Mouse (Mus musculus) C2C12 (cell line): ENCODE measurements around the gene Anapc5. TPM values are rescaled to one million over a fixed set of nuclear protein-coding genes. Genes with fewer than 3 reads are reported as not detected.
A peak's percentile ranks its signal among the peaks of the same experiment; 100 is the strongest.

ENCODE experiments used
- H3K27me3 ChIP-seq: one replicate; pipeline ENCODE4 v1.6.1; 2011; ENCODE audit not compliant: control insufficient read depth, insufficient read depth, insufficient read length
- H3K36me3 ChIP-seq: one replicate; pipeline ENCODE4 v1.6.1; 2011; ENCODE audit not compliant: control insufficient read depth, insufficient read depth
- H3K4me3 ChIP-seq: one replicate; pipeline ENCODE4 v1.5.1; 2011; ENCODE audit warnings: mild to moderate bottlenecking, control low read depth; ENCODE audit not compliant: poor library complexity, insufficient read depth, severe bottlenecking
- H3K79me2 ChIP-seq: one replicate; pipeline ENCODE4 v1.6.1; 2011; ENCODE audit not compliant: control insufficient read depth, insufficient read depth
- H3K79me3 ChIP-seq: one replicate; pipeline ENCODE4 v1.6.1; 2011; ENCODE audit warnings: low read depth, control low read depth
- H3ac ChIP-seq: one replicate; pipeline ENCODE3; 2011; ENCODE audit warnings: low read depth; ENCODE audit not compliant: control insufficient read depth, insufficient read length
- CEBPB ChIP-seq: IDR thresholded peaks from one replicate; pipeline ENCODE4 v1.6.1; 2011; ENCODE audit warnings: low read depth, mild to moderate bottlenecking, control low read depth, moderate library complexity
- CTCF ChIP-seq: IDR thresholded peaks from one replicate; pipeline ENCODE4 v1.5.1; 2011; ENCODE audit not compliant: control insufficient read depth, insufficient read depth, insufficient read length
- FOSL1 ChIP-seq: IDR thresholded peaks from one replicate; pipeline ENCODE4 v1.8.0; 2011; ENCODE audit warnings: mild to moderate bottlenecking, low read length; ENCODE audit not compliant: poor library complexity, insufficient read depth, severe bottlenecking
- MAX ChIP-seq: IDR thresholded peaks from one replicate; pipeline ENCODE4 v1.6.1; 2011; ENCODE audit warnings: mild to moderate bottlenecking, control low read depth
- MYOD1 ChIP-seq: IDR thresholded peaks from one replicate; pipeline ENCODE4 v1.6.1; 2011; ENCODE audit warnings: low read depth; ENCODE audit not compliant: control insufficient read depth, insufficient read length
- MYOG ChIP-seq: IDR thresholded peaks from one replicate; pipeline ENCODE4 v1.6.1; 2011; ENCODE audit not compliant: control insufficient read depth, insufficient read length; ENCODE audit errors: extremely low read depth
- USF1 ChIP-seq: IDR thresholded peaks from one replicate; pipeline ENCODE4 v1.6.1; 2011; ENCODE audit warnings: low read depth, mild to moderate bottlenecking, control low read depth, moderate library complexity
- polyA plus RNA-seq: library from polyadenylated mRNA; unstranded; fragments of >200 nt; fragmentation: generic; extraction: Trizol; gene quantifications from one replicate; pipeline ENCODE4 v1.2.1, GENCODE M21; 2012; ENCODE audit warnings: missing spikeins

Anapc5 gene
- polyA plus RNA-seq, 1 experiment, result 223 TPM

- Histone ChIP-seq H3K79me2 (peaks cover 83% of the 10 kb centered on the region), H3K79me3 (peaks cover 41% of the 10 kb centered on the region), H3K36me3 (no peaks in the 10 kb centered on the region), H3K27me3 (no peaks in the 10 kb centered on the region), H3ac (no peak overlapping the region), H3K4me3 (no peak overlapping the region)
- no peak for TF ChIP-seq MYOG
Measured at GRCm38 (mm10) chr5:122775646-122776286, 45.4 kb downstream of the Anapc5 start.

- TF ChIP-seq CEBPB (no peak), USF1 (no peak), CTCF (no peak), MYOG (no peak)
- peaks cover 90% of the 10 kb centered on the region for H3K79me2 ChIP-seq
- H3ac ChIP-seq, result no peak overlapping the region
- H3K27me3 ChIP-seq, result no peaks in the 10 kb centered on the region
- H3K4me3 ChIP-seq, result no peak overlapping the region
- H3K36me3 ChIP-seq, result peaks cover under 1% of the 10 kb centered on the region
- H3K79me3 ChIP-seq, result peaks cover 45% of the 10 kb centered on the region
Measured at GRCm38 (mm10) chr5:122774743-122775611, 46.2 kb downstream of the Anapc5 start.

DNA sequence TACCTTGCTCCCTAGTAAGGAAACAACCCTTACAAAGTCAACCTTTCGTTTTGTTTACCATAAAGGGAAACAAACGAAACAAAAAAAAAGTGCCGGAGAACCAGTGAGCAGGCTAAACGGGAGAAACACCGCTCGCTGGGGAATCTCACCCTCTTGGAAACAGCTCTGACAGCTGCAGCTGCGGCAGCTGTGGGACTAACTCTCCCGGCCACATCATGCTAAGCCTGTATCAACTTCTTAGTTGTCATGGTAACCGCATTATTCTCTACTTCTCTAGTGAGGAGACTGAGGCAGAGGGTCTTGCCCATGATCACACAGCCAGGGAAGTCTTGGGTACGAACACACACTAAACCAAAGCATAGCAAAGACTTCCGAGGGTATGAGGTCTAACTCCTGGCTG lies 47.4 kb downstream of the Anapc5 start:
- Histone ChIP-seq H3K27me3 (no peaks in the 10 kb centered on the region), H3K79me2 (peaks cover 99% of the 10 kb centered on the region), H3K4me3 (no peak overlapping the region), H3K36me3 (peaks cover 13% of the 10 kb centered on the region), H3ac (no peak overlapping the region), H3K79me3 (peaks cover 54% of the 10 kb centered on the region)
- TF ChIP-seq CTCF, result no peak
- no peak for TF ChIP-seq MYOG
- TF ChIP-seq USF1, result no peak
- no peak for TF ChIP-seq MAX
- no peak for TF ChIP-seq MYOD1
- no peak for TF ChIP-seq CEBPB
- TF ChIP-seq FOSL1, result no peak

GRCm38 (mm10) chr5:122771428-122771827 lies 49.7 kb downstream of the Anapc5 start:
- no peaks in the 10 kb centered on the region for H3K27me3 ChIP-seq
- peaks cover 47% of the 10 kb centered on the region for H3K79me3 ChIP-seq
- H3K4me3 ChIP-seq, result no peak overlapping the region
- H3K79me2 ChIP-seq, result peaks cover 99% of the 10 kb centered on the region
- H3ac ChIP-seq, result no peak overlapping the region
- no peak for TF ChIP-seq MYOG
- no peak for TF ChIP-seq CTCF
- TF ChIP-seq FOSL1, result no peak
- no peak for TF ChIP-seq CEBPB
- no peak for TF ChIP-seq MAX
- TF ChIP-seq MYOD1, result no peak
- TF ChIP-seq USF1, result no peak
- peaks cover 16% of the 10 kb centered on the region for H3K36me3 ChIP-seq

GRCm38 (mm10) chr5:122770806-122771261 lies 50.3 kb downstream of the Anapc5 start:
- H3K4me3 ChIP-seq, result no peak overlapping the region
- peaks cover 16% of the 10 kb centered on the region for H3K36me3 ChIP-seq

More at GRCm38 (mm10) chr5:122770806-122771261, 50.3 kb downstream of the Anapc5 start:
- Histone ChIP-seq H3K27me3 (no peaks in the 10 kb centered on the region), H3K79me3 (peaks cover 42% of the 10 kb centered on the region), H3K79me2 (peaks cover 99% of the 10 kb centered on the region), H3ac (no peak overlapping the region)
- no peak for TF ChIP-seq FOSL1
- TF ChIP-seq CTCF, result no peak
- no peak for TF ChIP-seq MYOD1
- no peak for TF ChIP-seq MYOG
- no peak for TF ChIP-seq USF1
- peak; percentile 20 for TF ChIP-seq MAX
- TF ChIP-seq CEBPB, result peak; percentile 90
